Mouse (Mus musculus): ENCODE data around the gene 1700034J05Rik. TPM values are rescaled to one million over a fixed set of nuclear protein-coding genes. Genes with fewer than 3 reads are reported as not detected.

1700034J05Rik gene
- polyA plus RNA-seq, 1 experiment from 2014 or later: 0.17 TPM

Other genes with a start within 250 kb of the 1700034J05Rik start
- 19.5 and 20.1 TPM in 2 replicates for gene Stk38l, start 229.4 kb downstream of the 1700034J05Rik start, polyA plus RNA-seq (2016; fragmentation: Nextera tagmentation; extraction: Ambion mirVana)
- gene Arntl2, start 158.4 kb downstream of the 1700034J05Rik start, polyA plus RNA-seq (2016; fragmentation: Nextera tagmentation; extraction: Ambion mirVana): 7.1 and 8.8 TPM in 2 replicates
- gene Smco2, start 104.3 kb downstream of the 1700034J05Rik start, polyA plus RNA-seq (2016; fragmentation: Nextera tagmentation; extraction: Ambion mirVana): not detected in 2 replicates
- 55.7 and 57.6 TPM in 2 replicates for gene Ppfibp1, start 65.9 kb downstream of the 1700034J05Rik start, polyA plus RNA-seq (2016; fragmentation: Nextera tagmentation; extraction: Ambion mirVana)
- gene Rep15, start 78.2 kb upstream of the 1700034J05Rik start, polyA plus RNA-seq (2016; fragmentation: Nextera tagmentation; extraction: Ambion mirVana): 1.5 and 1.8 TPM in 2 replicates
- 92.0 and 94.8 TPM in 2 replicates for gene Mrps35, start 88.3 kb upstream of the 1700034J05Rik start, polyA plus RNA-seq (2016; fragmentation: Nextera tagmentation; extraction: Ambion mirVana)
- gene Mansc4, start 132.6 kb upstream of the 1700034J05Rik start, polyA plus RNA-seq (2016; fragmentation: Nextera tagmentation; extraction: Ambion mirVana): 2.7 and 3.2 TPM in 2 replicates
- 11.1 and 11.5 TPM in 2 replicates for gene Klhl42, start 137.0 kb upstream of the 1700034J05Rik start, polyA plus RNA-seq (2016; fragmentation: Nextera tagmentation; extraction: Ambion mirVana)

All from embryonic facial prominence, embryonic 12.5 days (tissue).